ENCODE assay signal across 26 mouse cellular contexts in the genomic region with DNA sequence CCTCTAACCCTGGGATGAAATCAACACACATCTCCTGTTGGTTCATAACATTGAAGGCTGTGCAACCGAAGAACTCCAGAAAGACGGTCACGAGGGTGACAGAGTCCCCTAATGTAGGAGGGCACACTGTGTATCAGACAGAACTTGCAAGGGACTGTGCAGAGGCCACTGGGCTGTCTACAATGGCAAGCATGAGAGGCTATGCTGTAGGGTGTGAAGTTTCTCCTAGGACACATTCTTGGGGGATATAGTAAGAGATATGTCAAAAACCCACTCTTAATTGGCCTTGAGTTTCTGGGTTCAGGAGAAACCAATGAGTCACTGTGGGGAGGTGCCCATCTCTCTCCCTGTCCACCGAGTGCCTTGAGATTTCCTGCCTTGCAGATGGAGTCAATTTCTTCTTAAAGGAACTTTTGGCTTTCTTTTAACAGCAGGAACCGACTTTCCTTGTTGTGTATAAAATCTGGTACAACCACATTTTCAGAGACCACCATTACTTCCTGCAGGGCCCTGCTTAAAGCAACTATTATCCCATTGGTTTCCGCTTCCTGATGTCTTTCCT. TPM values are rescaled to one million over a fixed set of nuclear protein-coding genes. Genes with fewer than 3 reads are reported as not detected.
DNase-seq lines count a peak whose midpoint lies in the region; ATAC-seq and TF ChIP-seq lines count a peak whose summit lies in the region.
"Had no signal": no experiment of that assay in that cellular context is flagged by ENCODE, and none has a peak within 500 bp of the region (broad histone marks: within the 10 kb centered on the region; RNA-seq: fewer than 3 reads in every experiment).

No protein-coding gene starts in this region.

- ATAC-seq in lung, postnatal 0 days, result no peak
- no peak for ATAC-seq in cerebellum, adult (ENCODE audit: insufficient number of reproducible peaks, low FRiP score, low TSS enrichment)
- ATAC-seq: forebrain, embryonic 14.5 days; hindbrain, embryonic 16.5 days; midbrain, embryonic 15.5 days had no signal

- DNase-seq in heart, adult 11 months, result peak; percentile 82
- DNase-seq in heart, postnatal 36 days, result no peak
- peak; percentile 53 for DNase-seq in lung, postnatal 0 days (ENCODE audit: low spot score)
- no peak for DNase-seq in lung, postnatal 25 days (ENCODE audit: low spot score)
- DNase-seq in 416B (ENCODE audit: low read depth), result peak; percentile 76
- DNase-seq in ovary, postnatal 36 days (ENCODE audit: low spot score), result no peak
- DNase-seq: adrenal gland, postnatal 14 days; cerebellum, adult 18-20 months; gastrocnemius, postnatal 36 days; heart, postnatal 10 days; kidney, adult 9 months; kidney, postnatal 36 days; lung, embryonic 14.5 days; right cerebral cortex, adult 18-20 months; spleen, adult 18-20 months had no signal

- H3K9ac ChIP-seq in lung, postnatal 0 days (replicated peaks; ENCODE audit: low read depth), result no peak overlapping the region
- H3K9ac ChIP-seq: heart, embryonic 13.5 days; limb, embryonic 12.5 days; liver, embryonic 15.5 days; lung, embryonic 14.5 days; midbrain, embryonic 15.5 days had no signal

- intact Hi-C loops in heart, postnatal 36 days (cut with DNase I), result loop anchor here (10.0 kb wide), 1 partner anchor 359 kb away; no protein-coding TSS in a partner anchor

- no peaks in the 10 kb centered on the region for H3K27me3 ChIP-seq in lung, postnatal 0 days (replicated peaks; ENCODE audit: insufficient read depth, low read length)
- H3K27me3 ChIP-seq: heart, embryonic 13.5 days; limb, embryonic 12.5 days; liver, embryonic 15.5 days; midbrain, embryonic 15.5 days had no signal

- 57% methylated on average over 6 of the region's 6 CpGs for WGBS in lung, postnatal 0 days

- no peak overlapping the region for H3K4me2 ChIP-seq in lung, postnatal 0 days (replicated peaks; ENCODE audit: low read depth, low read length)
- H3K4me2 ChIP-seq: heart, embryonic 13.5 days; limb, embryonic 12.5 days; liver, embryonic 15.5 days; lung, embryonic 14.5 days; midbrain, embryonic 15.5 days had no signal

- peak; percentile 30; the same call in 1 of the 2 replicates for TF ChIP-seq EP300 in lung, postnatal 0 days (IDR thresholded peaks at IDR 0.05)

- H3K4me1 ChIP-seq in lung, postnatal 0 days (ENCODE audit: insufficient read depth, low read depth, low read length), result peaks cover 11% of the 10 kb centered on the region; the same call in 1 of the 2 replicates
- H3K4me1 ChIP-seq in embryonic fibroblast, embryonic 13.5 days (ENCODE audit: control insufficient read depth, insufficient read depth, low read length), result peaks cover 8% of the 10 kb centered on the region; the same call in 1 of the 2 replicates
- H3K4me1 ChIP-seq: limb, embryonic 12.5 days; midbrain, embryonic 15.5 days had no signal

- peak overlapping the region; percentile 43; the same call in 1 of the 2 replicates for H3K27ac ChIP-seq in lung, postnatal 0 days (ENCODE audit: low read length)
- H3K27ac ChIP-seq in embryonic fibroblast, embryonic 13.5 days (ENCODE audit: insufficient read depth, low read length), result peak overlapping the region; percentile 19; the same call in 1 of the 2 replicates
- H3K27ac ChIP-seq: heart, embryonic 13.5 days; layer of hippocampus, adult 2 months; left cerebral cortex, adult 2 months; limb, embryonic 12.5 days; liver, embryonic 15.5 days; midbrain, embryonic 15.5 days had no signal

- TF ChIP-seq CTCF in lung, postnatal 0 days (IDR thresholded peaks at IDR 0.05), result no peak
- TF ChIP-seq CTCF in embryonic fibroblast, embryonic 13.5 days (IDR thresholded peaks at IDR 0.05; ENCODE audit: borderline replicate concordance, insufficient read depth, low read length), result no peak

- no peaks in the 10 kb centered on the region for H3K36me3 ChIP-seq in lung, postnatal 0 days (ENCODE audit: insufficient read depth, low read length)
- H3K36me3 ChIP-seq: G1E; heart, embryonic 13.5 days; limb, embryonic 12.5 days; liver, embryonic 15.5 days; midbrain, embryonic 15.5 days had no signal

- H3K4me3 ChIP-seq in lung, postnatal 0 days (ENCODE audit: low read depth, low read length), result no peak overlapping the region
- no peak overlapping the region for H3K4me3 ChIP-seq in embryonic fibroblast, embryonic 13.5 days (ENCODE audit: insufficient read depth, low read length)
- H3K4me3 ChIP-seq: heart, embryonic 13.5 days; layer of hippocampus, adult 2 months; left cerebral cortex, adult 2 months; limb, embryonic 12.5 days; liver, embryonic 15.5 days; midbrain, embryonic 15.5 days had no signal

- H3K9me3 ChIP-seq in lung, postnatal 0 days (ENCODE audit: low read length), result no peaks in the 10 kb centered on the region
- H3K9me3 ChIP-seq: G1E; limb, embryonic 12.5 days; liver, embryonic 15.5 days; midbrain, embryonic 15.5 days had no signal

- no peak for TF ChIP-seq POLR2A in embryonic fibroblast, embryonic 13.5 days (IDR thresholded peaks at IDR 0.05; ENCODE audit: low read depth, low read length)

RNA-seq across cellular contexts. Expression of gene Lta4h, which starts 29.7 kb away (rescaled TPM):
- total RNA-seq in heart, postnatal 36 days (2021), result 10 to 100 TPM; 33.6 to 34.8 TPM
- polyA plus RNA-seq in lung, postnatal 0 days (2015; fragmentation: Nextera tagmentation; extraction: Ambion mirVana), result 88.6 and 95.6 TPM in 2 replicates
- 92.9 and 98.9 TPM in 2 replicates for polyA plus RNA-seq in embryonic fibroblast, embryonic 13.5 days (2011; ENCODE audit: insufficient read length, low read depth, missing spikeins)

Comparison
In these comparisons a context has a peak if more than half of its experiments do, and no peak if none do; other contexts are left out.
1. DNase-seq: peak in heart, adult 11 months (single experiment), lung, postnatal 0 days (single experiment) and 416B (single experiment); none in heart, postnatal 36 days (0 of 2), lung, postnatal 25 days (single experiment) and ovary, postnatal 36 days (single experiment).